Mouse (Mus musculus): ENCODE results near the gene Ecm1. TPM values are rescaled to one million over a fixed set of nuclear protein-coding genes. Genes with fewer than 3 reads are reported as not detected.

Ecm1 gene
- 1 to 10 TPM; 5.5 to 9.6 TPM for total RNA-seq (2023)

GRCm38 (mm10) chr3:95739353-95740104 is at the start of gene Ecm1:
Ecm1 (minus strand) TSS chr3:95739569.

GRCm38 (mm10) chr3:95760106-95760505 is 20.7 kb upstream of the Ecm1 start, which contains the start of gene Tars2:
Tars2 (minus strand) TSS chr3:95760206.

GRCm38 (mm10) chr3:95687524-95688421 is 51.6 kb downstream of the Ecm1 start, which contains the start of gene Adamtsl4:
Adamtsl4 (minus strand) TSS chr3:95687917.

Other genes starting within 250 kb of the Ecm1 start
- under 1 TPM; 0.75 to 0.78 TPM for gene Ctsk, start 240.3 kb downstream of the Ecm1 start, total RNA-seq (2023)
- 100 to 1,000 TPM; 172 to 255 TPM for gene Ctss, start 212.8 kb downstream of the Ecm1 start, total RNA-seq (2023)
- not detected for gene Hormad1, start 179.9 kb downstream of the Ecm1 start, total RNA-seq (2023)
- gene Golph3l, start 150.6 kb downstream of the Ecm1 start, total RNA-seq (2023) = 10 to 100 TPM; 21.8 to 26.4 TPM
- gene Ensa, start 114.6 kb downstream of the Ecm1 start, total RNA-seq (2023) = 10 to 100 TPM; 78.5 to 78.8 TPM
- gene Mcl1, start 80.8 kb downstream of the Ecm1 start, total RNA-seq (2023) = 100 to 1,000 TPM; 613 to 697 TPM
- gene Adamtsl4, start 51.7 kb downstream of the Ecm1 start, total RNA-seq (2023) = 1 to 10 TPM; 3.8 to 4.1 TPM
- 10 to 100 TPM; 19.9 to 21.2 TPM for gene Tars2, start 20.6 kb upstream of the Ecm1 start, total RNA-seq (2023)
- gene Rprd2, start 79.3 kb upstream of the Ecm1 start, total RNA-seq (2023) = 10 to 100 TPM; 44.0 to 56.5 TPM
- gene Prpf3, start 116.3 kb upstream of the Ecm1 start, total RNA-seq (2023) = 10 to 100 TPM; 25.2 to 27.4 TPM
- gene Mrps21, start 131.9 kb upstream of the Ecm1 start, total RNA-seq (2023) = 100 to 1,000 TPM; 115 to 129 TPM
- gene Ciart, start 142.7 kb upstream of the Ecm1 start, total RNA-seq (2023) = 10 to 100 TPM in 1 of 2 experiments, 1 to 10 TPM in 1; 8.7 to 12.9 TPM
- gene BC028528, start 152.4 kb upstream of the Ecm1 start, total RNA-seq (2023) = 10 to 100 TPM; 32.4 to 37.1 TPM
- 10 to 100 TPM; 60.7 to 67.1 TPM for gene Aph1a, start 154.4 kb upstream of the Ecm1 start, total RNA-seq (2023)
- gene Car14, start 165.1 kb upstream of the Ecm1 start, total RNA-seq (2023) = not detected
- gene Anp32e, start 189.7 kb upstream of the Ecm1 start, total RNA-seq (2023) = 10 to 100 TPM; 76.6 to 90.5 TPM

Data from neutrophil, adult 59 days (primary cell).